Mouse (Mus musculus) MEL (cell line): Measurements from ENCODE around the gene Vill. TPM values are rescaled to one million over a fixed set of nuclear protein-coding genes. Genes with fewer than 3 reads are reported as not detected.

Source experiments
- DNase-seq: peaks from one replicate; pipeline ENCODE4 v3.0.0; 2011; ENCODE audit warnings: low read depth, low spot score
- H3K27ac ChIP-seq: 2 replicates; pipeline ENCODE4 v1.5.1; 2012; ENCODE audit warnings: low read depth, mild to moderate bottlenecking, control low read depth, low read length, moderate library complexity; ENCODE audit not compliant: control insufficient read depth
- H3K27me3 ChIP-seq, 2 experiments: fragments of 150-350 bp in 1 of 2; sonication (generic) in 1 of 2; 2 replicates each; pipeline ENCODE4 v1.6.1; 2012; ENCODE audit warnings: low read length in 2 of 2, mild to moderate bottlenecking in 2 of 2, improper control_type of control experiment in 1 of 2, moderate library complexity in 1 of 2; ENCODE audit not compliant: insufficient read depth in 2 of 2, control insufficient read depth in 1 of 2
- H3K36me3 ChIP-seq, 2 experiments: 2 replicates each; pipeline ENCODE4 v1.6.1; 2012 to 2014; ENCODE audit warnings: low read length in 2 of 2, improper control_type of control experiment in 1 of 2, inconsistent platforms in 1 of 2, mild to moderate bottlenecking in 1 of 2; ENCODE audit not compliant: insufficient read depth in 2 of 2, control insufficient read depth in 1 of 2
- H3K4me1 ChIP-seq, 2 experiments: fragments of 150-350 bp in 1 of 2; sonication (generic) in 1 of 2; 2 replicates each; pipeline ENCODE4 v1.6.1; 2012; ENCODE audit warnings: low read length in 2 of 2, improper control_type of control experiment in 1 of 2, mild to moderate bottlenecking in 1 of 2; ENCODE audit not compliant: insufficient read depth in 2 of 2, control insufficient read depth in 1 of 2
- H3K4me3 ChIP-seq, 2 experiments: fragments of 150-350 bp in 1 of 2; sonication (generic) in 1 of 2; 2 replicates each; pipeline ENCODE4 v1.5.1; 2012; ENCODE audit warnings: low read depth in 2 of 2, low read length in 2 of 2, mild to moderate bottlenecking in 2 of 2, moderate library complexity in 2 of 2, control low read depth in 1 of 2, improper control_type of control experiment in 1 of 2; ENCODE audit not compliant: control insufficient read depth in 1 of 2, insufficient read depth in 1 of 2
- H3K79me2 ChIP-seq: 2 replicates; pipeline ENCODE4 v1.6.1; 2012; ENCODE audit warnings: mild to moderate bottlenecking, low read length, moderate library complexity; ENCODE audit not compliant: control insufficient read depth, poor library complexity, insufficient read depth
- H3K9ac ChIP-seq: 2 replicates; pipeline ENCODE4 v1.6.1; 2012; ENCODE audit warnings: low read depth, mild to moderate bottlenecking, control low read depth, low read length, moderate library complexity; ENCODE audit not compliant: control insufficient read depth, poor library complexity, severe bottlenecking
- H3K9me3 ChIP-seq: fragments of 150-350 bp; sonication (generic); replicated peaks from 2 replicates; pipeline ENCODE4 v1.6.1; 2012; ENCODE audit warnings: mild to moderate bottlenecking, low read length, improper control_type of control experiment, moderate library complexity; ENCODE audit not compliant: insufficient read depth
- BHLHE40 ChIP-seq: IDR thresholded peaks from 2 replicates; pipeline ENCODE4 v1.6.1; 2012; ENCODE audit warnings: low read depth, mild to moderate bottlenecking, inconsistent platforms, low read length, improper control_type of control experiment, borderline replicate concordance
- CHD1 ChIP-seq: IDR thresholded peaks from 2 replicates; pipeline ENCODE4 v1.6.1; 2012; ENCODE audit warnings: low read depth, mild to moderate bottlenecking, inconsistent platforms, low read length, improper control_type of control experiment
- CHD2 ChIP-seq: IDR thresholded peaks from 2 replicates; pipeline ENCODE4 v1.6.1; 2011; ENCODE audit warnings: low read length, improper control_type of control experiment
- CTCF ChIP-seq, 3 experiments: IDR thresholded peaks in 2 of 3; conservative IDR thresholded peaks in 1 of 3; 2 replicates each; pipeline ENCODE4 v1.5.1; 2011 to 2012; ENCODE audit warnings: low read length in 3 of 3, low read depth in 2 of 3, mild to moderate bottlenecking in 2 of 3, improper control_type of control experiment in 1 of 3, inconsistent platforms in 1 of 3, mixed read lengths in 1 of 3, moderate library complexity in 1 of 3; ENCODE audit not compliant: control insufficient read depth in 1 of 3, insufficient read depth in 1 of 3, poor library complexity in 1 of 3, severe bottlenecking in 1 of 3
- ELF1 ChIP-seq: IDR thresholded peaks from 2 replicates; pipeline ENCODE4 v1.6.1; 2014; ENCODE audit warnings: low read depth, mild to moderate bottlenecking, inconsistent platforms, low read length, improper control_type of control experiment, moderate library complexity
- GABPA ChIP-seq: IDR thresholded peaks from 2 replicates; pipeline ENCODE4 v1.6.1; 2012; ENCODE audit warnings: low read depth, mild to moderate bottlenecking, inconsistent platforms, low read length, improper control_type of control experiment, moderate library complexity
- JUND ChIP-seq: IDR thresholded peaks from 2 replicates; pipeline ENCODE4 v1.6.1; 2011; ENCODE audit warnings: low read depth, mild to moderate bottlenecking, improper control_type of control experiment, low read length
- MAZ ChIP-seq: IDR thresholded peaks from 2 replicates; pipeline ENCODE4 v1.6.1; 2012; ENCODE audit warnings: low read depth, mild to moderate bottlenecking, inconsistent platforms, low read length, improper control_type of control experiment
- MYC ChIP-seq: IDR thresholded peaks from 2 replicates; pipeline ENCODE4 v1.6.1; 2011; ENCODE audit warnings: low read depth, mild to moderate bottlenecking, low read length, improper control_type of control experiment, moderate library complexity
- RAD21 ChIP-seq: IDR thresholded peaks from 2 replicates; pipeline ENCODE4 v1.6.1; 2011; ENCODE audit warnings: mild to moderate bottlenecking, low read depth, low read length, improper control_type of control experiment
- SMC3 ChIP-seq: IDR thresholded peaks from 2 replicates; pipeline ENCODE4 v1.6.1; 2011; ENCODE audit warnings: low read depth, low read length, improper control_type of control experiment
- TAL1 ChIP-seq: IDR thresholded peaks from 2 replicates; pipeline ENCODE4 v1.6.1; 2012; ENCODE audit warnings: mild to moderate bottlenecking, inconsistent platforms, low read length, moderate library complexity, mixed read lengths
- UBTF ChIP-seq: IDR thresholded peaks from 2 replicates; pipeline ENCODE4 v1.6.1; 2012; ENCODE audit warnings: low read depth, mild to moderate bottlenecking, inconsistent platforms, low read length, improper control_type of control experiment, moderate library complexity, borderline replicate concordance; ENCODE audit not compliant: insufficient read depth
- ZC3H11A ChIP-seq: IDR thresholded peaks from 2 replicates; pipeline ENCODE4 v1.6.1; 2012; ENCODE audit warnings: low read depth, mild to moderate bottlenecking, inconsistent platforms, low read length, improper control_type of control experiment
- polyA plus RNA-seq, 2 experiments: library from polyadenylated mRNA; stranded (reverse) in 1 of 2; unstranded in 1 of 2; fragments of >175 nt in 1 of 2; fragments of >200 nt in 1 of 2; gene quantifications; 2 replicates each; pipeline versions ENCODE4 v1.2.1 to v1.2.4; 2012; ENCODE audit warnings: low replicate concordance in 2 of 2, low read depth in 1 of 2; ENCODE audit not compliant: insufficient read length in 2 of 2, insufficient read depth in 1 of 2, missing spikeins in 1 of 2
- total RNA-seq: library from RNA; depleted of rRNA; stranded (reverse); fragments of 300-350 nt; gene quantifications from 2 replicates; pipeline ENCODE4 v1.2.3, GENCODE M21; 2012

Gene Vill
- total and polyA plus RNA-seq, 3 experiments = 76.2 to 197 (median 90.9) TPM

GRCm38 (mm10) chr9:119067601-119068000, 15.0 kb downstream of the Vill start:
- peaks cover 0 to 4% of the 10 kb centered on the region in 2 experiments; a peak in 2 of 4 replicates for H3K36me3 ChIP-seq
- DNase-seq = peak; percentile 80
- no peaks in the 10 kb centered on the region for H3K79me2 ChIP-seq
- no peak overlapping the region for H3K27ac ChIP-seq
- no peak overlapping the region for H3K9ac ChIP-seq
- H3K4me3 ChIP-seq = no peak overlapping the region
- H3K4me1 ChIP-seq = peaks cover 0 to 19% of the 10 kb centered on the region in 2 experiments
- H3K9me3 ChIP-seq = no peaks in the 10 kb centered on the region
- no peaks in the 10 kb centered on the region for H3K27me3 ChIP-seq
- TF ChIP-seq ZC3H11A (peak; percentile 79), MAZ (peak; percentile 39; the same call in 1 of the 2 replicates), SMC3 (peak; percentile 92), CTCF (IDR thresholded peaks at IDR 0.05 in 2 of 3, conservative IDR thresholded peaks at IDR 0.05 in 1 of 3; ENCODE audit: control insufficient read depth in 1 of 3, insufficient read depth in 1 of 3, low read depth in 2 of 3, low read length in 3 of 3, poor library complexity in 1 of 3, severe bottlenecking in 1 of 3) (peak; percentile 92 to 98 (median 97)), BHLHE40 (no peak), TAL1 (no peak), RAD21 (peak; percentile 88)

- H3K27me3 ChIP-seq = no peaks in the 10 kb centered on the region
- no peaks in the 10 kb centered on the region for H3K9me3 ChIP-seq
- no peak overlapping the region for H3K27ac ChIP-seq
- TF ChIP-seq JUND = no peak
- TF ChIP-seq GABPA = no peak
- TF ChIP-seq ELF1 = no peak
- TF ChIP-seq UBTF = no peak
- TF ChIP-seq SMC3 = no peak
- no peak for TF ChIP-seq MYC
- no peak for TF ChIP-seq CHD2
- no peak for TF ChIP-seq CHD1
- no peak for TF ChIP-seq BHLHE40
- TF ChIP-seq, all 39 proteins: peak for 0
- Histone ChIP-seq H3K4me1 (peaks cover 0 to 14% of the 10 kb centered on the region in 2 experiments; a peak in 3 of 4 replicates), H3K4me3 (no peak overlapping the region), H3K36me3 (peaks cover 0 to 4% of the 10 kb centered on the region in 2 experiments; a peak in 2 of 4 replicates), H3K79me2 (no peaks in the 10 kb centered on the region), H3K9ac (no peak overlapping the region)
- no peak for DNase-seq
Observed at GRCm38 (mm10) chr9:119068266-119068665, 15.7 kb downstream of the Vill start.
